Mouse (Mus musculus): ENCODE data around the gene Klf16. TPM values are rescaled to one million over a fixed set of nuclear protein-coding genes. Genes with fewer than 3 reads are reported as not detected.

Klf16 gene
- total RNA-seq (2021), result 10 to 100 TPM; 57.3 to 57.6 TPM

DNA sequence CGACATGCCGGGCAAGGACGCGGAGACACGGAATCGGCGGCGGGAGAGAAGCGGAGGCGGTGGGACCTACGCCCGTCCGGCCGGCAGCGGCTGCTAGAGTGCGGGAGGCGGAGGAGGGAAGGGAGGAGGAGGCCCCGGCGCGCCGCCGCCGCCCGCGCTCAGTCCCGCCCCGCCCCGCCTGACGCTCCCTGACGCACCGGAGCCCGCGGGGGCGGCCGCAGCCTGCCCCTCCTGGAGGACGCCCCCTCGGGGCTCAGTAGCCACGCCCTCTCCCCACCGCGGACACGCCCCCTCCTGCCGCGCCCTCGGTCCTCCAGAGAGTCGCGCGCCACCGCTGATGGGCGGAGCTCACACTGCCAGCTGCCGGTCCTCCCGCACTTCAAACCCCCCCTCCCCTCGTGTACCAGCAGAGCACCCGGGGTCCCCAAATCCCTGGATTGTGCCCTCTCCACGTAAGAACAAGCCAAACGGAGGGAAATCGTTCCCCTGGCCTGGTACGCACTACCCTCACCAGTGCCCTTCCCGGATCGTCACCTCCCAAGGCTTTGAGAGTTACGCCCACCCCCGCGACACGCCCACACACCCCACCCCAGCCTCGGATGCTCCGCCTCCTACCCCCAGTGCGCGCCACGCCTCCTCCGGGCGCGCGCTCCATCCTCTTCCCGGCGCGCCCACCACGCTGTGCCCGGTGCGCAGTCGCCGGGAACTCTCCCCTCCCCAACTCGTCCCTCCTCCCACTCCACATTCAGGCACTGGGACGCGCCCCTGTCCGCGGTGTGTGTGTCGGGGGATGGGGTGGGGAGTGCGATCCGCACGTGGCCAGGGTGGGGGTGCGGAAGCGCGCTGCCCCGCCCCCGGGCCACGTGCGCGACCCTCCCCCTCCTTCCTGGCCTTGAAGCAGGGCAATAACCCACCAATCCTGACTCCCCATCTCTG, at the start of gene Klf16:
Gene Klf16, minus strand, starts transcription at position 127 of the 936 bp plus-strand sequence.
- DNase-seq (ENCODE audit: extremely low spot score in 1 of 2, low spot score in 1 of 2), result peak; percentile 87 to 93

GRCm38 (mm10) chr10:80625764-80626163, 48.6 kb upstream of the Klf16 start:
- no peak for DNase-seq (ENCODE audit: extremely low spot score in 1 of 2, low spot score in 1 of 2)

DNA sequence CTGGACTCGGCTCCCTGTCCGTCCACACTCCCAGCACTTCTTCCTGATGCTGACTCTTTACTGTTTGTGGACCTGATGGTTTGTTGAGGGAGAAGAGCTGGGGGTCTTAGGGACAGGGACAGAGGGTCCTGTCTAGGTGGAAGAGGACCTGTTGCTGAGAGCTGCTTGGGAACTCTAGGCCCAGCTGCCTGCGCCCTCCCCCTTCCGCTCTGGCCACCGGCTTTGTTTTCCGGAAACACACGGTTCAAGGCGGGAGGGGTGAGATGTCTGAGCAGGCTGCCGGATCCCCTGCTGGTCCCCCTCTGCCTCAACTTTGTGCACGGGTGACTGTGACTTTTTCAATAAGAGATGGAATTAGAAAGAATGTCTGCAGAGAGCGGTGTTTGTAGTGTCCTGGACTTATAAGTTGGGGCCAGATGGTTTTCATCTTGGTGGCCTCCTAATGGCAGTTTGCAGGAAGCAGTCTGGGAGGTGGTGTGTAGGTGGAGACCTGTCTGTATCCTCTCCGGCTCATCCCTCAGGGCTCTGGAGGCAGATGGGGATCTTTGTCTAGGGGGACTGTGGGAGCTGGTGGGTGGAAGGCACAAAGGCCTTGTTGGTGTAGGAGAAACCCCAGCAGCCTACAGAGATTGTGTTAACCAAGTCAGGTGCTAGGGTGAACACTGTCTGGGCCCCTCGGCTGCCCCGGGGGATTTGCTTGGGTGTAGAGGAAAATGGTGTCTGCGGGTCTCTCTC, 46.5 kb upstream of the Klf16 start:
- no peak for DNase-seq (ENCODE audit: extremely low spot score in 1 of 2, low spot score in 1 of 2)

- peak; percentile 47 to 97 for DNase-seq (ENCODE audit: extremely low spot score in 1 of 2, low spot score in 1 of 2)
Observed at GRCm38 (mm10) chr10:80622661-80623456, 45.7 kb upstream of the Klf16 start, which contains the start of gene Csnk1g2. Csnk1g2 (plus strand) TSS chr10:80622838.

DNA sequence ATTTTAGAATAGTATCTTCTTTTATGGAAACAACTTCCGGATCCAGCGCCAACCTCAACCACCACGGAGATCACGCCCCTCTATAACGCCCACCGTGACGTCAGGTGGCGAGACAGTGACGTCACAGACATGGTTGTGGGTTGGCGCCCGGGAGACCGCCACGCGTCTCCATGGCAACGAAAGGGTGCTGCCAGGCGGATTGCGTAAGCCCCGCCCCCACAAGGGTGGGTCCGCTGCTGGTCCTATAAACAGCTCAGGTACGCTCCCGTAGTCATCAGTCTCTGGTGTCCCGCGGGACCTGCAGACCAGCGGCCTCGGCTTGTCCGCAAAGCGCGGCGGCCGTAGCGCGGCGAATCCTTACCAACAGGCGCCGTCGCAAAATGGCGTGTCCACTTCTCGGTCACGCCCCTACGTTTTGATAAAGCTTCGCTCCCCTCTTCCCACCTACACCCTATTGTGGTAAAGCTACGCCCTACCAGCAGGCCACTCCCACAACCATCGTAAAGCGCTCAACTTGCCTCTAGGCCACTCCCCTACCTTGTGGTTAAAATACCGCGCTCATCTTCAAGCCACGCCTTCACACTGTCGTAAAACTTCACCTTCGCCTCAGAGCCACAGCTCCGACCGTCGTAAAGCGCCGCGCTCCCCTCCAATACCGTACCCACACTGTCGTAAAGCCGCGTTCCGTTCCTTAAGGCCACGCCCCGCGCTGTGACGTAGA, 45.0 kb upstream of the Klf16 start:
- peak; percentile 98 to 99 for DNase-seq (ENCODE audit: extremely low spot score in 1 of 2, low spot score in 1 of 2)

- no peak for DNase-seq (ENCODE audit: extremely low spot score in 1 of 2, low spot score in 1 of 2)
Observed at GRCm38 (mm10) chr10:80621690-80621939, 44.5 kb upstream of the Klf16 start.

GRCm38 (mm10) chr10:80620796-80621689, 43.9 kb upstream of the Klf16 start:
- DNase-seq (ENCODE audit: extremely low spot score in 1 of 2, low spot score in 1 of 2), result no peak

- DNase-seq (ENCODE audit: extremely low spot score in 1 of 2, low spot score in 1 of 2), result no peak
Observed at GRCm38 (mm10) chr10:80620365-80620764, 43.2 kb upstream of the Klf16 start.

DNA sequence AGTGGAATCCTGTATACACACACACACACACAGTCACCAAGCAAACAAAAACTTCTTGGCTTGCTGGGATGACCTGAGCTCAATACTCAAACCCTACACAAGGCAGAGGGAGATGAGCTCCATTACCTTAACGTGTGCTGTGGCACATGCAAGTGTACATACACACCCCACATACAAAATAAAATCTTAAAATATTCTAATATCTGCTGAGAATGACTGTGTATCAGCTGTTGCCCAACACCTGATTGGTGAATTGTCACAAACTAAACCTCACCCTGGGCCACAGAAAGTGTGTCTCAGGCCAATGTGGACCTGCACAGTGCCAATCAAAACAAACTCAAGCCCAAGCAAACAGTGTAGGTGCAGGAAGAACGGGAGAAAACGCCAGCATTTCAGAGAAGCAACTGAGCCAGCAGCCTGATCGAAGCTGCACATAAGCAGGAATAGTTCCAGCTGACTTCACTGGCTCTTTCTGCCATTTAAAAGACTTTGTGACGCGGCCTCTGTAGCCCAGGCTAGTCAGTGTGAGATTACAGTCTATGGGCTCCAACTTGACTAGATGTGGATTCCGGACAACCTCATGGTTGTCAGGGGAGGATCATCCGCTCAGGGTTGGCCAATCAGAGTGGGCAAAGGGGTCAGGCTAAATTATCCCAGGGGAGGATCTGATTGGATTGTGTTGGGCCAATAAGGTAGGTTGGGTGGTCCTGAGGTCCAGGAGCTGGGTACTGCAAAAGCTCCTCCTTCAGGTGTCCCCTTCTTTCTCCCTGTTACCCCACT, 42.5 kb upstream of the Klf16 start:
- no peak for DNase-seq (ENCODE audit: extremely low spot score in 1 of 2, low spot score in 1 of 2)

- no peak for DNase-seq (ENCODE audit: extremely low spot score in 1 of 2, low spot score in 1 of 2)
Observed at GRCm38 (mm10) chr10:80618181-80618580, 41.1 kb upstream of the Klf16 start.

DNA sequence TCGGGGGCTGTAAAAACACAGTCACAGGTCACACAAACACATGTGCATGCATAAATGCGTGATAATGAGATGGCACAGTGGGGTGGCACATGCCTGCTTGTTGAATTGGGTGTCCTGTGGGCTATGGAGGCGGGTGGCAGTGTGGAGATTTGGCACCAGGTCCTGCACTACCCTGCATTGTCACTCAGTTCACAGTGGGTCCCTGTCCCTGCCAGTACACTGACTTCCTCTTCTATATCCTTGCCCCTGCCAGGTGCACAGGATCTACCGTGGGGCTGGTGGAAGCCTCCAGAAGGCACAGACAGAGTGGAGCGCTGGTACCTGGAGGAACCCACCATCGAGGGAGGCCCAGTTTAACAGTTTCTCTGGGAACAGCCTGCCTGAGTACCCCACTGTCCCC, 37.2 kb upstream of the Klf16 start:
- DNase-seq (ENCODE audit: extremely low spot score in 1 of 2, low spot score in 1 of 2), result no peak

GRCm38 (mm10) chr10:80613821-80614220, 36.7 kb upstream of the Klf16 start:
- DNase-seq (ENCODE audit: extremely low spot score in 1 of 2, low spot score in 1 of 2), result no peak

DNA sequence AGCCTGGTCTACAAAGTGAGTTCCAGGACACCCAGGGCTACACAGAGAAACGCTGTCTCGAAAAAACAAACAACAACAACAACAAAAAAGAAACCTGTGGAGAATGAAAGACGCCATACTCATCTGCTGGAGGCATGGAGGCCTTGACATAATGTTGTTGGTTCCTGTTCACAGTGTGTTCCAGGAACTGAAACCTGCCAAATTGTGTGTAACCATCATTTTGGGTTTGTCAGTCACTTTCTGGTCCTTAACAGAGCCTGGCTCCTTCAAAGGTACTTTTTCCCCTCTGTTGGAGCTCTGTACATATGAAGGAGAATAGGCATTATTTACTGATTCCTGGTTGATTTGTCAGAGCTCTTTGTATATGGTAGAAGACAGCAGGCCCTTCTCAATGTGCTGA, 34.8 kb upstream of the Klf16 start:
- no peak for DNase-seq (ENCODE audit: extremely low spot score in 1 of 2, low spot score in 1 of 2)

- DNase-seq (ENCODE audit: extremely low spot score in 1 of 2, low spot score in 1 of 2), result peak in 1 of 2 experiments; percentile 52
Observed at GRCm38 (mm10) chr10:80611024-80611423, 33.9 kb upstream of the Klf16 start.

DNA sequence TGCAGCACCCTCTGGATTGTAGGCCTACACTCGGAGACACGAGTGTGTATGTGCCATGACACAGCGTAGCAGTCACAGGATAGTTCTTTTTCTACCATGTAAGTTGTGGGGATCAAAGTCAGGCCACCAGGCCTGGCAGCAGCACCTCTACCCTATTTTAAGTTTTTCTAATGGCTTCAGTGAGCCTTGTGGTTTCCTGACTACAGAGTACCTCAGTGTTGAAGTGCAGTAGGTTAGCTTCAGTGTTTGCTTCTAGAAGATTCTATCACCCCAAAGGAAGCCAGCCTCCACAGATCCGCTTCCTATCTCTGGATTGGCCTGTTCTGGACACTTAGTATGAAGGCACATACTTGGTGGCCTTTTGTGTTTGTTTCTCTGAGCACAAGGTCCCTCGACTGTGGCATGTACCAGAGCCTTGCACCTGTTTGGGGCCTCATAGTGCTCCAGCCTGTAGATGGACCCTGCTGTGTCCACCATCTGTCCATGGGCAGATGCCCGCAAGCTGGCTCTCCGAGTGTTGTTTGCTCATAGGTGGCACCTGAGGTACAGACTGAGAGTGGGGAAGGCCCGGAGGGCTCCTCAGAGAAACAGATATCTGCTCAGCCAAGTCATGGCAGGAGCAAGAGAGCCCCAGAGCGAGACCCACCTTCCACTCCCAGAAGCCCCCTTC, 33.1 kb upstream of the Klf16 start:
- no peak for DNase-seq (ENCODE audit: extremely low spot score in 1 of 2, low spot score in 1 of 2)

- DNase-seq (ENCODE audit: extremely low spot score in 1 of 2, low spot score in 1 of 2), result no peak
Observed at GRCm38 (mm10) chr10:80609269-80609924, 32.3 kb upstream of the Klf16 start.

DNA sequence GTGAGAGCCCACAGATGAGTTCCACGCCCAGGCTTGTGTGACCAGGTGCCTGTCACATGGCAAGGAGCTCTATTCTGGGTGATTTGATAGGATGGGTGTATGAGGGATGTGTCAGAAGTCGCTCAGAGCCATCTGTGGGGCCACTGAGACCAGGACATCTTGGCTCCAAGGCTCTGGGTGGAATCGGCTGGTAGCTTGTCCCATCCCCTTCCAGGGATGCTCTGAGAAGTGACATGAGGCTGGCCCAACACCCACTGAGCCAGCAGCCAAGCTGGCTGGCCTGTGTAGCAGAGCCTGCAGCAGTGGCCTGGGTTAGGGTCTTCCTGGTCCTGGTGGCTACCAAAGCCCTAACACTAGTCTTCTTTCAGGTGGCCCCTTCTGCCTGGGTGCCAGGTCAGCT, 31.3 kb upstream of the Klf16 start:
- no peak for DNase-seq (ENCODE audit: extremely low spot score in 1 of 2, low spot score in 1 of 2)
